Mouse (Mus musculus) left cerebral cortex, postnatal 14 days (tissue): ENCODE measurements around the gene Necap1. TPM values are rescaled to one million over a fixed set of nuclear protein-coding genes. Genes with fewer than 3 reads are reported as not detected.

ENCODE experiments used
- DNase-seq, 2 experiments: peaks; one replicate each; pipeline ENCODE4 v3.0.0; 2021 to 2022; ENCODE audit warnings: low spot score in 2 of 2, mixed read lengths in 1 of 2
- intact Hi-C: fragments of 180-260 bp; cut with DNase I; formaldehyde crosslinking; loops from one replicate; pipeline ENCODE4 v1.15.1; 2025
- microRNA-seq, 2 experiments: library from miRNA; unstranded; fragments of <30 nt; microRNA quantifications; one replicate each; pipeline ENCODE4 v1.2.0; 2022
- total RNA-seq, 2 experiments: library from RNA; stranded (reverse); gene quantifications; 2 replicates each; pipeline ENCODE4 v1.2.3; 2021

The Necap1 gene
- total RNA-seq, 2 experiments from 2014 or later = 176 to 187 TPM

DNA sequence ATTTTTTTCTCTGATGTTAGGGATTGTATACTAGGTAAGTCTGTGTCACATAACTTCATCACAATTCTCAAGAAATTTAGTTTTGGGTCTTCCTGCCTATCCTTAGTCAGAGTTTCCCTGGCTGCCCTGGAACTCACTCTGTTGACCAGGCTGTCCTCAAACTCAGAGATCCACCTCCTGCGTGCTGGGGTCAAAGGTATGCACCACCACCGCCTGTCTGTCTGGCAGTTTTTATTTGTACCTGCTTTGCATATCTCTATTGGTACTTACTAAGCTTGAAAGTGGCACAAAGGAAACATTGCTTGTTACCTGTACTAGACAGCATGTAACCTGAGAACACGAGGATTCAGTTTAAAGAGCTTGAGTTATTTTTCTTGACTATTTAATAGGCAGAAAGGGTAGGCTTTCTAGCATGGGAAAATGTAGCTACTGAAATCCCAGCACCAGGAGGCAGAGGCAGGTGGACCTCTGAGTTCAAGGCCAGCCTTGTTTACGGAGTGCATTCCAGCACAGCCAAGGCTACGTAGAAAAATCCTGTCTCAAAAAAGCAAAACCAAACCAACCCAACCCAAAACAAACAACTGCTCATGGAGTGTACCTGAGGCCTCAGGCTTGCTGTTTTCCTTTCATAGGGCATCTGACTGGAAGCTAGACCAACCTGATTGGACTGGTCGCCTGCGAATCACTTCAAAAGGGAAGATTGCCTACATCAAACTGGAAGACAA lies 5.7 kb downstream of the Necap1 start:
- no peak for DNase-seq
- intact Hi-C loops = loop anchor here (10.0 kb wide), 3 partner anchors 135 to 1525 kb away; no protein-coding TSS in a partner anchor

DNA sequence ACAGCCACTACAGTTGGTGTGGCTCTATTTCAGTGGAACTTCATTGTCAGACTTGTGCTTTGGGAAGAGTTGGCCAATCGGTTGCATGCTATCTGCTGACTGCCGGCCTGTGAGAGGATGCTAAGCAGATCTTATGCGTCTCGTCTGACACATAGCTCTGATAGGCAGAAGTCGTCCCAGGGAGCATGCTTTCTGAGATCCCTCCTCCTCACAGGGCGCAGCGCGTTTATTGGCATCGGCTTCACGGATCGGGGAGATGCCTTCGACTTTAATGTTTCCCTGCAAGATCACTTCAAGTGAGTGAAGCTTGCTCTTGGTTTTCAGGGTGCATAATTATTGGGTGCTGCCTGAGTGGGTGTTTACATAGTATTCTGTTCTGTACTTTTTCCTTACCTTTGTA lies 7.0 kb downstream of the Necap1 start:
- intact Hi-C loops = loop anchor here (10.0 kb wide), 1 partner anchor 1524 kb away; no protein-coding TSS in a partner anchor
- DNase-seq = no peak

DNA sequence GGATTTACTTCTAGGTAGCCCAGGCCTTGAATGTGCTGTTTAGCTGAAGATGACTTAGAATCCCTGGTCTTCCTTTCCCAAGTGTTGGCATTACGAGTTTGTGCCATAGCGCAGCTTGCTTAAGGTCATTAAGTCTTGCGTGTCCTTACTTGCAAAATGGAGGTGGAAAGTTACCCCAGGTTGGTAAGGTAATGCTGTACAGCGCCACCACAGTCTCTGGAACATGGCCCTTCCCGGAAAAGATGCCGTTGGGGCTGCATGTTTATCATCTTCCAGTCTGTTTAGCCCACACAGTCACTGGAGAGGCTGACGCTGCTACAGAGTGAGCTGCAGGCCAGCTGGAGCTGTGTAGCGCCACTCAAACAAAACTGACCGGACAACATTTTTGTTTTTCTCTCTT lies 9.3 kb downstream of the Necap1 start:
- DNase-seq = no peak
- intact Hi-C loops = loop anchor here (10.0 kb wide), 1 partner anchor 1521 kb away; no protein-coding TSS in a partner anchor

DNA sequence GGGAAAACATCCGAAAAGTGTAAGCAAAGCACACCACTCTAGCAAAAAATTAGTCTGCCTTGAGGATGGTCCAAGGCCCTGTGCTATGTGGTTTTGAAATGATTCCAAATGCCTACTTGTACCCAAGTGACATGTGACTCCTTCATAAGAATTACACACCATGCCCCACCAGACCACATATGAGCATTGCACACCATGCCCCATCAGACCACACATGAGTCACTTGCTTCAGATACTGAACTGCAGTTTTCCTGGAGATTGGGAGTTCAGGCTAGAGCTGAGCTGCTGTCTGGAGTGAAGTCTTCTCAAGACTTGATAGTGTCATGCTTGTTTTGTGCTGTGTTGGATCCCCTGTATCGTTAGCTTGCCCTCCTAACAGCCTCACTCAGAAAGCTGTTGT lies 15.3 kb downstream of the Necap1 start:
- no peak for DNase-seq
- intact Hi-C loops = loop anchor here (10.0 kb wide), 1 partner anchor 1515 kb away; no protein-coding TSS in a partner anchor

DNA sequence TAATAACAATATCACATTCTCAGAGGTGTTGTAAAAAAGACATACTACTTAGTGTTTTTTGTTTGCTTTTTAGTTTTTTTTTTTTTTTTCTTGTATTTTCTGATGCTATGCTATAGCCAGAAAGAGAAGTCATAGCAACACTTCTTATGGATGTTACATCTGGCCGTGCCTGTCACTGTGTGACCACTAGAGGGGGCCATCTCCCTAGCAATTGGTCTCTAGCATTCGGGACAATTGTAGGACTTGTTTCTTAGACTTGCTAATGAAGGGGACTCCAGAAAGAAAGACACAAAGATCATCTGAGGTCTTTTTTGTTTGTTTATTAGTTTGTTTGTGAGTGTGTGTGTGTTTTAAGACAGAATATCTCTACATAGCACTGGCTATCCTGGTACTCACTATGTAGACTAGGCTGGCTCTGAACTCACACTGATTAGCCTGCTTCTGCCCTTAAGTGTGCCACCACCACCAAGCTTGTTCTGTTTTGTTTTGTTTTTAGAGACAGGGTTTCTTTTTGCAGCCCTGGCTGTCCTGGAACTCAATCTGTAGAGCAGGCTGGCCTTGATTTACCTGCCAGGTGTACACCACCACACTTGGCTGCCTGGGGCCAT lies 18.3 kb downstream of the Necap1 start:
- intact Hi-C loops = loop anchor here (1.0 to 10.0 kb wide), 4 partner anchors 113 to 1482 kb away; no protein-coding TSS in a partner anchor

DNA sequence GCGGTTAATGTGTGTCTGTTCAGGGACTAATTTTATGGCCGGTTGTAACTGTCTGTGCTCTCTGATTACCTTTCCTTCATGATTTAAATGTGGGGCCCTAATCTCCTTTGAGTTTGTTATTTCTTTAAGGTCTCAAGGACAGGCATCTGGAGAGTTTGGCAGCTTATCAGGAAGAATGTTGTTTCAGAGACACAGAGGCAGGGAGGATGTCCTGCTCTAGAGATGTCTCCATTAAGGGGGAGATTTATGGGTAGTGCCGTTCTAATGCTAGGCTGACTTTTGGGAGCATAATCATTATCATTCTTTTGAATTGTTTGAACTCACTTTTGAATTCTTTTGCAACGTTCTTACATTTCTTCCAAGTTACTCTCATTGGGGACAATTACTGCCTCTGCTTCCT lies 45.6 kb downstream of the Necap1 start:
- intact Hi-C loops = no loop called here
- no peak for DNase-seq

More for the DNA sequence above, 18.3 kb downstream of the Necap1 start:
- DNase-seq = peak; percentile 75 to 84

DNA sequence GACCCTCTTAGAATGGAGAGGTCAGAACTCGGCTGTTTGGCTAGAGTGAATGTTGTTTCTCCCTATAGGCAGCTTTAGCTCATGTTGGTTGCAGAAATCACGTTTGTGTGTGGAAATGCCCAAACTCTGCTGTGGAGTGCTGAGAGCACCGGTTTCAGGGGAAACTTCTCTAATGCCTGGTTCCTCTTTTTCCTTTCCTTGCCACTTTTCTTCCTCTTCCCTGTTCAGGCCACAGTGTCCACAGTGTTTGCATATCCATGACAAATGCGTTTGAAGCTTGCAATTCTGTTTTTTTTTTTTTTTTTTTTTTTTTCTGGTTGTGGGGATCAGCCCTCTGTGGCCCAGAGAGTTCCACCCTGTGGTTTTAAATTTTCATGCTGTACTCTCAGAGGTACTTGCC lies 47.2 kb downstream of the Necap1 start, which contains the start of gene Clec4a1:
Gene Clec4a1, plus strand, starts transcription at position 398 of the 400 bp plus-strand sequence.
- DNase-seq = peak in 1 of 2 experiments; percentile 1
- intact Hi-C loops = no loop called here

DNA sequence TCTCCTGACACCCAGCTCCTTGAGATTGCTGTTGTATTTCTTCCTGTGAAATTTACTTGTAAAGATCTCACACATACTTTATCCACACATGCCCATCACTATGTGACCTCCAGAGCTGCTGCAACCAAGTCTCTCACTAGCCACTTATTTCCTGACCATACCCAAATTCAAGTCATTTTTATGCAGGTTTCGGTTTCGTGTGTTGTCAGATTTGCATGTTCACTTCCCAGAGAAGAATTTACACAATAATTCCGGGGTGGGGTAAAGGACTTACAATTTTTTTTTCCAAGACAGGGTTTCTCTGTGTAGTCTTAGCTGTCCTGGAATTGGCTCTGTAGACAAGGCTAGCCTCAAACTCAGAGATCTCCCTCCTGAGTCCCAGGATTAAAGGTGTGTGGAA lies 60.6 kb downstream of the Necap1 start:
- no peak for DNase-seq
- intact Hi-C loops = no loop called here

Small RNA genes within 50 kb of the gene (microRNA-seq; reads per million reads assigned to microRNA genes)
- gene Mir7231 = 0.67 to 1.1 reads per million in 2 experiments

Other genes with a start within 250 kb of the Necap1 start
- gene Dppa3, start 248.1 kb upstream of the Necap1 start, total RNA-seq = not detected
- gene Nanog, start 167.0 kb upstream of the Necap1 start, total RNA-seq = not detected
- 100 to 1,000 TPM; 169 TPM for gene Slc2a3, start 72.8 kb upstream of the Necap1 start, total RNA-seq
- 10 to 100 TPM; 25.7 to 28.0 TPM for gene Foxj2, start 54.6 kb upstream of the Necap1 start, total RNA-seq
- gene C3ar1, start 18.3 kb upstream of the Necap1 start, total RNA-seq = under 1 TPM; 0.57 to 0.59 TPM
- gene Clec4a1, start 47.4 kb downstream of the Necap1 start, total RNA-seq = under 1 TPM; 0.53 to 0.57 TPM
- gene Clec4a3, start 78.0 kb downstream of the Necap1 start, total RNA-seq = 1 to 10 TPM in 1 of 2 experiments, under 1 TPM in 1; 0.59 to 1.0 TPM
- gene Clec4a4, start 115.9 kb downstream of the Necap1 start, total RNA-seq = not detected
- gene Clec4b1, start 175.5 kb downstream of the Necap1 start, total RNA-seq = not detected
- 1 to 10 TPM; 1.7 to 2.3 TPM for gene Clec4a2, start 232.0 kb downstream of the Necap1 start, total RNA-seq